In genomic region chr2:161108085-161108927, GRCm38 (mm10) we compare ENCODE assay signal across 8 mouse cellular contexts. TPM values are rescaled to one million over a fixed set of nuclear protein-coding genes. Genes with fewer than 3 reads are reported as not detected.
DNase-seq lines count a peak whose midpoint lies in the region; ATAC-seq and TF ChIP-seq lines count a peak whose summit lies in the region.

No protein-coding gene starts in this region.

- no peak for TF ChIP-seq CTCF in testis, adult 2 months (IDR thresholded peaks at IDR 0.05; ENCODE audit: control insufficient read depth, insufficient read depth, insufficient replicate concordance, low read depth, low read length)

- WGBS in neural tube, embryonic 11.5 days, result under 1% methylated on average over 64 of the region's 77 CpGs
- WGBS in limb, embryonic 14.5 days, result under 1% methylated on average over 72 of the region's 77 CpGs
- under 1% methylated on average over 66 of the region's 77 CpGs for WGBS in midbrain, embryonic 13.5 days

- no peaks in the 10 kb centered on the region for H3K27me3 ChIP-seq in neural tube, embryonic 11.5 days (ENCODE audit: control insufficient read depth, insufficient read depth, low read length)
- H3K27me3 ChIP-seq in limb, embryonic 14.5 days (ENCODE audit: control insufficient read depth, insufficient read depth, low read length), result no peaks in the 10 kb centered on the region
- no peaks in the 10 kb centered on the region for H3K27me3 ChIP-seq in midbrain, embryonic 13.5 days
- no peaks in the 10 kb centered on the region for H3K27me3 ChIP-seq in testis, adult 2 months (ENCODE audit: control insufficient read depth, insufficient read depth, low read length)

- peaks cover 5% of the 10 kb centered on the region for H3K4me1 ChIP-seq in neural tube, embryonic 11.5 days (ENCODE audit: control insufficient read depth, insufficient read depth, low read length)
- H3K4me1 ChIP-seq in limb, embryonic 14.5 days (ENCODE audit: control insufficient read depth, insufficient read depth, low read length), result peaks cover 25% of the 10 kb centered on the region
- peaks cover 36% of the 10 kb centered on the region for H3K4me1 ChIP-seq in midbrain, embryonic 13.5 days (replicated peaks)
- no peaks in the 10 kb centered on the region for H3K4me1 ChIP-seq in testis, adult 2 months (ENCODE audit: control insufficient read depth, insufficient read depth, low read length)

- TF ChIP-seq POLR2A in limb, embryonic 14.5 days (IDR thresholded peaks at IDR 0.05; ENCODE audit: borderline replicate concordance, extremely low read depth, insufficient read depth, insufficient read length), result no peak
- no peak for TF ChIP-seq POLR2A in testis, adult 2 months (IDR thresholded peaks at IDR 0.05; ENCODE audit: control insufficient read depth, low read depth, low read length)

- ATAC-seq in neural tube, embryonic 11.5 days (ENCODE audit: insufficient read depth, low FRiP score, low TSS enrichment), result peak; percentile 75
- ATAC-seq in limb, embryonic 14.5 days (ENCODE audit: low FRiP score, low read depth), result peak; percentile 53
- peak; percentile 83 for ATAC-seq in midbrain, embryonic 13.5 days

- H3K4me3 ChIP-seq in neural tube, embryonic 11.5 days (ENCODE audit: low read depth, low read length), result peak overlapping the region; percentile 96
- peak overlapping the region; percentile 99 for H3K4me3 ChIP-seq in limb, embryonic 14.5 days (replicated peaks; ENCODE audit: low read length)
- peak overlapping the region; percentile 98 for H3K4me3 ChIP-seq in midbrain, embryonic 13.5 days (replicated peaks)
- peak overlapping the region; percentile 85 for H3K4me3 ChIP-seq in testis, adult 2 months (ENCODE audit: control insufficient read depth, low read depth, low read length)

- H3K4me2 ChIP-seq in neural tube, embryonic 11.5 days (ENCODE audit: low read depth), result peak overlapping the region; percentile 63
- H3K4me2 ChIP-seq in limb, embryonic 14.5 days (replicated peaks; ENCODE audit: low read depth, low read length, severe bottlenecking), result peak overlapping the region; percentile 59
- H3K4me2 ChIP-seq in midbrain, embryonic 13.5 days (replicated peaks), result peak overlapping the region; percentile 70

- H3K36me3 ChIP-seq in neural tube, embryonic 11.5 days (ENCODE audit: control insufficient read depth, insufficient read depth, low read length), result no peaks in the 10 kb centered on the region
- no peaks in the 10 kb centered on the region for H3K36me3 ChIP-seq in limb, embryonic 14.5 days (ENCODE audit: control insufficient read depth, insufficient read depth, low read length)
- no peaks in the 10 kb centered on the region for H3K36me3 ChIP-seq in midbrain, embryonic 13.5 days
- H3K36me3 ChIP-seq in testis, adult 2 months (ENCODE audit: control insufficient read depth, insufficient read depth, low read length), result no peaks in the 10 kb centered on the region

- H3K9ac ChIP-seq in neural tube, embryonic 11.5 days (ENCODE audit: low read length), result peak overlapping the region; percentile 97
- peak overlapping the region; percentile 98 for H3K9ac ChIP-seq in limb, embryonic 14.5 days (ENCODE audit: low read depth, low read length, severe bottlenecking)
- peak overlapping the region; percentile 96 for H3K9ac ChIP-seq in midbrain, embryonic 13.5 days (replicated peaks)

- no peaks in the 10 kb centered on the region for H3K9me3 ChIP-seq in neural tube, embryonic 11.5 days (ENCODE audit: control insufficient read depth, low read length)
- H3K9me3 ChIP-seq in limb, embryonic 14.5 days (ENCODE audit: control insufficient read depth, low read length), result no peaks in the 10 kb centered on the region
- H3K9me3 ChIP-seq in midbrain, embryonic 13.5 days, result no peaks in the 10 kb centered on the region

- peak overlapping the region; percentile 97 for H3K27ac ChIP-seq in neural tube, embryonic 11.5 days (ENCODE audit: low read depth, low read length)
- H3K27ac ChIP-seq in limb, embryonic 14.5 days (replicated peaks; ENCODE audit: low read depth, low read length), result peak overlapping the region; percentile 99
- peak overlapping the region; percentile 94 for H3K27ac ChIP-seq in midbrain, embryonic 13.5 days
- peak overlapping the region; percentile 87 for H3K27ac ChIP-seq in testis, adult 2 months (ENCODE audit: control insufficient read depth, insufficient read depth, low read depth, low read length)

- peak; percentile 62 for DNase-seq in neural tube, embryonic 11.5 days (ENCODE audit: low spot score)
- DNase-seq in neural tube, embryonic 10.5 days (ENCODE audit: extremely low spot score, low spot score), result no peak
- DNase-seq in cerebellum, postnatal 10 days, result peak; percentile 73 to 79
- DNase-seq in gastrocnemius, adult 8-10 months (ENCODE audit: low spot score in 2 of 2), result peak; percentile 20 to 24
- peak; percentile 64 for DNase-seq in induced T-regulatory cell, adult 2 months (ENCODE audit: low read depth)
- DNase-seq in limb, embryonic 14.5 days (ENCODE audit: low spot score), result peak; percentile 36

RNA-seq across cellular contexts. Expression of gene Chd6, which starts 0.6 kb away (rescaled TPM):
- polyA plus RNA-seq in neural tube, embryonic 11.5 days (2014; fragmentation: Nextera tagmentation; extraction: Ambion mirVana), result 32.4 and 35.4 TPM in 2 replicates
- total RNA-seq in gastrocnemius, adult 8-10 months (2022), result 10 to 100 TPM in 3 of 4 experiments, 1 to 10 TPM in 1; 8.2 to 17.7 (median 14.6) TPM
- polyA plus RNA-seq in limb, embryonic 14.5 days (2012; rRNA removed), result 28.9 and 29.3 TPM in 2 replicates
- 27.5 and 35.0 TPM in 2 replicates for polyA plus RNA-seq in limb, embryonic 14.5 days (2014; fragmentation: Nextera tagmentation; extraction: Ambion mirVana)
- 42.6 and 44.9 TPM in 2 replicates for polyA plus RNA-seq in midbrain, embryonic 13.5 days (2015; fragmentation: Nextera tagmentation; extraction: Ambion mirVana)
- polyA plus RNA-seq in testis, adult 2 months (2012; rRNA removed), result 3.3 TPM in 2 replicates
